Mouse (Mus musculus) myocyte (in vitro differentiated cells): ENCODE results near the gene Fam83f.
A peak's percentile ranks its signal among the peaks of the same experiment; 100 is the strongest.

Experiments used
- CEBPB ChIP-seq: IDR thresholded peaks from 2 replicates; pipeline ENCODE4 v1.6.1; 2011; ENCODE audit warnings: mild to moderate bottlenecking, moderate library complexity; ENCODE audit not compliant: poor library complexity, insufficient read depth, severe bottlenecking
- E2F4 ChIP-seq: IDR thresholded peaks from one replicate; pipeline ENCODE4 v1.6.1; 2011; ENCODE audit warnings: mild to moderate bottlenecking, control low read depth, moderate library complexity; ENCODE audit not compliant: insufficient read depth
- MAX ChIP-seq: IDR thresholded peaks from one replicate; pipeline ENCODE4 v1.6.1; 2011; ENCODE audit warnings: low read depth, mild to moderate bottlenecking, control low read depth
- MYOD1 ChIP-seq, 3 experiments: IDR thresholded peaks; one replicate each; pipeline ENCODE4 v1.6.1; 2011; ENCODE audit warnings: control low read depth in 2 of 3, low read depth in 2 of 3, mild to moderate bottlenecking in 2 of 3, moderate library complexity in 1 of 3; ENCODE audit not compliant: insufficient read length in 2 of 3, control insufficient read depth in 1 of 3
- MYOG ChIP-seq, 3 experiments: IDR thresholded peaks; one replicate each; pipeline ENCODE4 v1.6.1; 2011; ENCODE audit warnings: control low read depth in 2 of 3, low read depth in 2 of 3, mild to moderate bottlenecking in 2 of 3; ENCODE audit not compliant: insufficient read length in 2 of 3, control insufficient read depth in 1 of 3, insufficient read depth in 1 of 3
- POLR2A ChIP-seq: IDR thresholded peaks from one replicate; pipeline ENCODE4 v1.6.1; 2011; ENCODE audit warnings: low read depth, mild to moderate bottlenecking, control low read depth, moderate library complexity; ENCODE audit not compliant: insufficient read length
- REST ChIP-seq: IDR thresholded peaks from one replicate; pipeline ENCODE4 v1.6.1; 2011; ENCODE audit warnings: mild to moderate bottlenecking, control low read depth, moderate library complexity; ENCODE audit not compliant: insufficient read depth, insufficient read length
- SRF ChIP-seq: IDR thresholded peaks from one replicate; pipeline ENCODE4 v1.6.1; 2011; ENCODE audit warnings: low read depth; ENCODE audit not compliant: control insufficient read depth, insufficient read length
- TCF12 ChIP-seq: IDR thresholded peaks from one replicate; pipeline ENCODE4 v1.6.1; 2011; ENCODE audit warnings: mild to moderate bottlenecking, control low read depth; ENCODE audit not compliant: poor library complexity, insufficient read depth, severe bottlenecking

DNA sequence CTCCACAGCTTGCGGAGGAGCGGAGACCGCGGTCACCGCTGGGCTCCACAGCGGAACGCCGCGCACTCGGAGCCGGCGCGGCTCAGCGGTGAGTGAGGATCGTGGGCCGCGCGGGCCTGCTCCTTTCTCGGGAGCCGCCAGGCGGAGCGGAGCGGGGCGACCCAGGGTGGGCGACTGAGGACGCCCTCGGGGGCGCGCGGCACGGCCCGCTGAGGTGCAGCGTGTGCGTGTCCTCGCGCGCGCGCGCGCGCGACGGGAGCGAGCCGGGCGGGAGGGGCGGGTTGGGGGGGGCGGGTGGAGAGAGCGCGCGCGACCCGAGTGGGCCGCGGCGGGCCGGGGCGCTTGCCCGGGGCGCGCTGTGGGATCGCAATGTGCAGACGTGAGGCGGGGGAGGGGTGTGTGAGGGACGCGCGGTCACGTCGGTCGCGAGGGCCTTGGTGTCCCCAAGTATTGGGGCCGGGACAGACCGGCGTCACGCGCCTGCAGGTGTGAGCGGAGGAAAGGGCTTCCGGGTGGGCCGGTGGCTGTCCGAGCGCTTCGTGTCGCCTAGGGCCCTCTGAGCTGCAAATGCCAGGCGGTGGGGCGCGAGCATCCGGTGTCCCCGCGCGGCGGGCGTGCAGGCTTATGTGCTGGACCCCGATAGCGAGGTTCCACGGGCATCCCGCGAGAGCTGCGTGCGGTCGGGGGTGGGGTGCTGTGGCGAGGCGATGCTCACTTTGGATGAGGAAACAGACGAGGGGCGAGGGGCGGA lies 39.9 kb downstream of the Fam83f start:
- TF ChIP-seq POLR2A (peak; percentile 65), TCF12 (no peak), REST (no peak), MYOD1 (IDR thresholded peaks at IDR 0.05; ENCODE audit: control insufficient read depth in 1 of 3, insufficient read length in 2 of 3, low read depth in 2 of 3) (no peak), CEBPB (no peak), MAX (no peak), MYOG (IDR thresholded peaks at IDR 0.05; ENCODE audit: control insufficient read depth in 1 of 3, insufficient read depth in 1 of 3, insufficient read length in 2 of 3, low read depth in 2 of 3) (no peak), SRF (no peak), E2F4 (no peak)
